Mouse (Mus musculus) large intestine, adult 2 months (tissue): ENCODE data around the gene Cdk14. TPM values are rescaled to one million over a fixed set of nuclear protein-coding genes. Genes with fewer than 3 reads are reported as not detected.

ENCODE experiments used
- DNase-seq: peaks from one replicate; pipeline ENCODE4 v3.0.0-alpha.2; 2012; ENCODE audit warnings: low read depth, low spot score
- whole genome bisulfite sequencing: fragments of 180-500 bp; shearing (Covaris S2); methylation state at CpG from one replicate; pipeline ENCODE4 v1.1.7; 2018; 5-methylcytosine and 5-hydroxymethylcytosine counted together
- polyA plus RNA-seq: library from polyadenylated mRNA; depleted of rRNA; stranded (reverse); fragments of >200 nt; gene quantifications from 2 replicates; pipeline ENCODE4 v1.2.3, GENCODE M21; 2012; rRNA removed

Gene Cdk14
- polyA plus RNA-seq, 1 experiment = 0.89 TPM

DNA sequence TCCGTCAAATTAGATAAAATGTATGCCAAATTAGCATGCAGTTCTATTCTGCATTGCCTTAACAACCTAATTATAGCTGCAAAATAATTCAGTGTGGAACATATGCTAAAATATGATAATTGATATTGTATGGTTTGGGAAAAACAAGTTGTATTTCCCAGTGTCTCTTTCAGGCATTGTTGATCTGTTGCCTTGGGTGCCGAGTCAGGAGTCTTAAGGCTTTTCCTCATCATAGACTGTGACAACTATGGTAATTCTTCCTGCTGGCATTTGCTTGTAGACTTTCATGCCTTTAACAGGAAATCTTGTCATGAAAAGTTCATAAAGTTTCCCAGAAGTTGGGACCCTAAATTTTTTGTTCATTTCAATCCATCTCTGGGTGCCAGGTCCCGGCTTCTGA, 641.8 kb downstream of the Cdk14 start:
- DNase-seq = no peak
- WGBS = 90% methylated on average over 3 of the region's 3 CpGs

DNA sequence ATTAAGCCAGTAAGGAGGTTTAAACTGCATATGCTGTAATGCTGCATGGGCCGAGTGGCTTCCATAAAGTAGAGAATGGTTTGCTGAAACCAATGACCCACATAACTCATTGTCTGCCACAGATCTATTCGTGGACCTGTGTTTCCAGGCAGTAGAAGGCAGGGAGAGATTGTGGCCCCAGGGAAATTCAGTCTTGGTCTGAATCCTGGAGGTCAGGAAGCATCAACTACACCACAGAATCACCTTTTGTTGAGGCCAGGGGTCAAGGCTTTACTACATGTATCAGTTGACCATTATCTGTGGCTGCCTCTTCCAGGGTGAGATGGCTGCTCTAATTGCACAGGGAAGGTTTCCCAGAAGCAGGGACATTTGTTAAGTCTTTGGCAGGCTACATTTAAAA, 643.6 kb downstream of the Cdk14 start:
- DNase-seq = no peak
- WGBS = 45% methylated on average over 2 of the region's 2 CpGs

- no peak for DNase-seq
- 73% methylated on average over 9 of the region's 9 CpGs for WGBS
Observed at GRCm38 (mm10) chr5:4773090-4773772, 646.9 kb downstream of the Cdk14 start.

DNA sequence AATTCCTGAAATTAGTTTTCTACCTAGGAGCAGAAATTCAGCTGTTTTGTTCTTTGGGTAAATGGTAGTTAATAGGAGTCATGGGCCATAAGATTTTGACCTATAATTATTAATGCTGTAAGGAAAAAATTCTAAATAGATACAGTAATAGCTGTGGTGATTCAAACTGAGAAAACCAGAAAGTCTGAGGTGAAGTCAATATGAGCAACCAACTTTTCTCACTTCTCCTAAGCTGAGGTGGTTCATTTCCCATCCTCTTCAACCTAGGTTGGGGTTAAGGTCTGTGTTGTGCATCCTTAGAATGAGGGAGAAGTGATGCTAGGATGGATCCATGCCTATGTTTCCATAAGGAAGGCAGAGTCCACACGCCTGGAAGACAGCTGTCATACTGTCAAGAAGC, 649.5 kb downstream of the Cdk14 start:
- no peak for DNase-seq
- 84% methylated on average over 1 of the region's 1 CpGs for WGBS

DNA sequence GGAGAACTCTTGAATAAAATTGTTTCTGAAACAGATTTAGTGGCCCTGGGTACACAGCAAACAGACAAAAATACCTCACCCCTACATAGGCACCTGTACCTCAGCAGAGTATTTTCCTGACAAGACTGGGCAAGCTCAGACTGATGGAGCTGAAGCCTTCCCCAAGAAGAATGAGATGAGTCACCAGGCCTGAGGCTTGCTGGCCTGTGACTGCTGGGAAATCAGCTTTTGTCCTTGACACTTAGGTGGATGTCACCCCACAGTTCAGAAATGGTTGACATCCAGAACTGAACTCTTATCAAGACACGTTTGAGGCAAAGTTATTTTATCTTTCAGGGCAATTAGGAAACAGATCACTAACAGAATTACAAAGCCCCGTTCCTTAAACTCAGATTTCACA, 652.2 kb downstream of the Cdk14 start:
- no peak for DNase-seq

DNA sequence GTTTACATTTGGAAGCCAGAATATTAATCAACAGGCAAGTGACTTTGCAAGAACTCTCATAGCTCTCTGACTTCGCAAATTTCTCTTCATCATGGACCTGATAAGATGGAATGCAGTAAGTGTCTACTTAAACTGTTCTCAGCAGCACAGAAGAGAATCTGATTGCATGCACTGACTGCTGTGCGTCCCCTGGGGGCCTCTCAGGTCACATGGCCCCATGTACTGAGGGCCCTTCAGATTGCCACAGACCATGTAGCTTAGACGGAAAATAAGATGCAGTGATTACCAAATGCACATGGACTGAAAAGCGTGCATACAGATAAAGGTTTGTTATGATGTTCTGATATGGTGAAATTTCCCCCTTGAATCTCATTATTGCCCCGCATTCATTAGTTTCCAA, 653.4 kb downstream of the Cdk14 start:
- DNase-seq = no peak
- WGBS = 88% methylated on average over 5 of the region's 5 CpGs

More for the DNA sequence above, 652.2 kb downstream of the Cdk14 start:
- 59% methylated on average over 2 of the region's 2 CpGs for WGBS

- no peak for DNase-seq
Observed at GRCm38 (mm10) chr5:4761891-4762290, 658.2 kb downstream of the Cdk14 start.

DNA sequence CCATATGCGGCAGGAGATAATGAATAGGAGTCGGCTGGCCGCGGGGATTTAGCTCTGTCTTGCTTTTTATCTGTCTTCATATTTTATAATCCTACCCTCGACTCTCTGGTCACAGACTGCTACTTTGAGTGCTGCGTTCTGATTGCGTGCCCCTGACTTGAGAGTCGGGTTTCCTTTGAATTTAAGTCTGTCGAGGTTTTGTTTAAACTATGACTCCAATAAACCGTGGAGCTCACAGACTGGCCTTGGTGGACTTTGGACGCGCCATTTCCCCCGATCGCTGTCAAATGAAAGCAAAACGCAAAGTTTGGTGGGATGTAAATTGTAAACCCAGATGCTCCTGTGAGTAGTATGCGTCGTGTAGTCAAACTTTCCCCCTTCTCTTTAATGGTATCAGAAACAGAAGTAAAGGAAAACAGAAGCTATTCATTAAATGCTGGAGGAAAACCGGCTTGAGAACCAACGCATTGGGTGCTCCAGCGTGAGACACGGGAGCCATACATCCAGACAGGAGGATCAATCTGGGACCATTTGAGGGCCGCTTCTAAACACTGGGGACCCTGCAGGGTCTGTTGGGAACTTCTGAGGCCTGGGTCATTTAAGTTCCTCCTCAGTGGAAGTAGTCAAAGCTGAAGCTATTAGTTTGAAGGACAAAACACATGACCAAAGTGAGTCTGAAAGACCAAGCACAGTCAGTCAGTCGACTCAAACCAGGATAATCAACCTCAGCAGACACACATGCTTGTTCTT, 661.6 kb downstream of the Cdk14 start:
- no peak for DNase-seq
- under 1% methylated on average over 23 of the region's 23 CpGs for WGBS

DNA sequence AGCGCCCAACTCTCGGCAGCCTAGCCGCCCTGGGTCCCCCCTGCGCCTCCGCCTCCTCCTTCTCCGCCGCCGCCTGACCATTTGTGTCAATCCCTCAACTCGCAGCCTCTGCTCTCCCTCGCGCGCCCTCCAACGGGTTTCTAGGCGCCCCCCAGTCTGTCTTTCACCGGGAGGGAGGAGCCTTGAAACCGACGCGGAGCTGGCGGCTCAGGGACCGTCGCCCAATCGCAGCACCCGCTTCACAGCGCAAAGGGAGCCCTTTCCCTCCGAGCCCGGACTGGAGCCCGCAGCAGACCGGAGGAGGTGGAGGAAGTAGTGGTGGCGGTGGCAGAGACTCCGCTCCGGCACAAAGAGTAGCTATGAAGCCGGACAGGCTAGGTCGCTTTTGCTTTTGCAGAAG, 662.2 kb downstream of the Cdk14 start, which contains the start of gene Fzd1:
Gene Fzd1 (minus strand): TSS at position 134 of the 400 bp plus-strand sequence.
- WGBS = under 1% methylated on average over 33 of the region's 33 CpGs
- no peak for DNase-seq

DNA sequence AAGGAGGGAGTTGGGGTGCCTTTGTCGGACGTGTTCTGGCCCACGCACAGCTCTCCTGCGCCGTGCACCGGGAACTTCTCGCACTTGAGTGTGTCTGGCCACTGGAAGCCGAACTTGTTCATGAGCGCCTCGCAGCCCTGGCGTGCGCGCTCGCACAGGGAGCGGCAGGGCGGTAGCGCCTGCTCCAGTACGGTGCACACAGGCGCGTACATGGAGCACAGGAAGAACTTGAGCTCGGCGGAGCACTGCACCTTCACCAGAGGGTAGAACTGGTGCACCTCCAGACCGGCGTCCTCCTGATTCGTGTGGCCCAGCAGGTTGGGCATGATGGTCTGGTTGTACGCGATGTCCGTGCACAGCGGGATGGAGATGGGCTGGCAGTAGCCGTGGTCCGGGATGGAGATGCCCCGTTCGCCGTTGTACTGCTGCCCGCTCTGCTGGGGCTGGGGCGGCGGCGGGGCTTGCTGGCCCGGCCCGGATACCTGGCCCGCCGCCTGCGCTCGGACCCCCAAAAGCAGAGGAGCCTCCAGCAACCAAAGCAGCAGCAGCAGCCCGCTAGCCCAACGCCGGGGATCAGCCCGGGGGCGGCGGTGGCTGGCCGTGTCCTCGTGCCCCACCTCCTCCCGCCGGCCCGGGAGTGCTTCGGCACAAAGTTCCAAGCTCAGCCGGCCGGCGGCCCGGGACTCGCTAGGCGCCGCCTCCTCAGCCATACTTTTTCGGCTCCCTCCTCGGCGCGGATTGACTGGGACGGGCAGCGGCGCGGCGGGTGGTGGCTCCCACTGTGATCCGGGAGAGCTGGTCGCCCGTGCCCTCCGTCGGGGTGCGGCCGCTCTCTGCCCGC, 663.0 kb downstream of the Cdk14 start:
- DNase-seq = no peak
- WGBS = under 1% methylated on average over 78 of the region's 80 CpGs

- 11% methylated on average over 43 of the region's 43 CpGs for WGBS
- no peak for DNase-seq
Observed at GRCm38 (mm10) chr5:4756001-4756681, 664.0 kb downstream of the Cdk14 start.

DNA sequence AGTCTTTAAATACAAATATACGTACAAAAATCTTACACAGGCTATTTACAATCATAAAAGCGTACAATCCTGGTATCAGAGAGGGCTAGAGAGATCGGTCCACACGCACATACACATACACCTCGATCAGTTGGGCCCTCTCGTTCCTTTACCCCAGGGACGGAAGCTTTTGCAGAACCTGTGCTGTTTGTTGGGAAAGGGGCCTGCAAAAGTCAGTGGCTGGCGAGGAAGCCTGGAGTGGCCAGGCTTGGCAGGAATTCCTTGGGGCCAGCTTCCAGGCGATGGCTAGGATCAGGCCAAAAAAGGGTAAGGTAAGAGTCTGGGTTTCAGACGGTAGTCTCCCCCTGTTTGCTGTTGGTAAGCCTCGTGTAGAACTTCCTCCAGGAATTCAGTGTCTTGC, 664.8 kb downstream of the Cdk14 start:
- DNase-seq = no peak

GRCm38 (mm10) chr5:4754701-4755281, 665.3 kb downstream of the Cdk14 start:
- 42% methylated on average over 9 of the region's 9 CpGs for WGBS

More for the DNA sequence above, 664.8 kb downstream of the Cdk14 start:
- 68% methylated on average over 11 of the region's 11 CpGs for WGBS

More at GRCm38 (mm10) chr5:4754701-4755281, 665.3 kb downstream of the Cdk14 start:
- DNase-seq = no peak

Other genes starting within 250 kb of the Cdk14 start
- gene 1700015F17Rik, start 58.8 kb upstream of the Cdk14 start, polyA plus RNA-seq = not detected in 2 replicates
- 18.3 and 26.7 TPM in 2 replicates for gene Cldn12, start 94.6 kb upstream of the Cdk14 start, polyA plus RNA-seq
- gene Gtpbp10, start 139.2 kb upstream of the Cdk14 start, polyA plus RNA-seq = 2.4 and 3.1 TPM in 2 replicates
- 0.19 and 0.26 TPM in 2 replicates for gene Gm8773, start 153.5 kb upstream of the Cdk14 start, polyA plus RNA-seq
- gene Cfap69, start 243.9 kb upstream of the Cdk14 start, polyA plus RNA-seq = 0.11 and 0.62 TPM in 2 replicates